Mouse (Mus musculus) testis, adult 2 months (tissue): Measurements from ENCODE around the gene Chrm5.

ENCODE experiments used
- CTCF ChIP-seq: fragments of 200-500 bp; IDR thresholded peaks from 2 replicates; pipeline ENCODE4 v1.5.1; 2012; ENCODE audit warnings: low read depth, mild to moderate bottlenecking, inconsistent platforms, low read length, moderate library complexity; ENCODE audit not compliant: control insufficient read depth, insufficient read depth, insufficient replicate concordance
- POLR2A ChIP-seq: fragments of 200-500 bp; IDR thresholded peaks from 2 replicates; pipeline ENCODE4 v1.6.1; 2012; ENCODE audit warnings: low read depth, mild to moderate bottlenecking, inconsistent platforms, low read length, moderate library complexity; ENCODE audit not compliant: control insufficient read depth

GRCm38 (mm10) chr2:112448510-112449059 lies 32.0 kb downstream of the Chrm5 start:
- TF ChIP-seq CTCF (no peak), POLR2A (no peak)
